Mouse (Mus musculus): ENCODE data around the gene Klk1b1. TPM values are rescaled to one million over a fixed set of nuclear protein-coding genes. Genes with fewer than 3 reads are reported as not detected.

The Klk1b1 gene
- polyA plus RNA-seq, 1 experiment from 2014 or later, result not detected

- no peak for ATAC-seq
- no peak overlapping the region for H3K9ac ChIP-seq (replicated peaks)
- H3K36me3 ChIP-seq, result no peaks in the 10 kb centered on the region
- H3K9me3 ChIP-seq, result no peaks in the 10 kb centered on the region
- no peak overlapping the region for H3K4me3 ChIP-seq (replicated peaks)
- no peak overlapping the region for H3K4me2 ChIP-seq (replicated peaks)
- H3K27me3 ChIP-seq, result no peaks in the 10 kb centered on the region
- no peak overlapping the region for H3K27ac ChIP-seq
- no peaks in the 10 kb centered on the region for H3K4me1 ChIP-seq (replicated peaks)
- 91% methylated on average over 5 of the region's 5 CpGs for WGBS
Measured at GRCm38 (mm10) chr7:44015071-44015470, 48.5 kb downstream of the Klk1b1 start.

Other genes starting within 250 kb of the Klk1b1 start
- gene Klk12, start 197.9 kb upstream of the Klk1b1 start, polyA plus RNA-seq (2015; fragmentation: Nextera tagmentation; extraction: Ambion mirVana), result not detected in 2 replicates
- not detected in 2 replicates for gene Klk11, start 192.1 kb upstream of the Klk1b1 start, polyA plus RNA-seq (2015; fragmentation: Nextera tagmentation; extraction: Ambion mirVana)
- gene Klk10, start 185.7 kb upstream of the Klk1b1 start, polyA plus RNA-seq (2015; fragmentation: Nextera tagmentation; extraction: Ambion mirVana), result not detected in 2 replicates
- gene Klk9, start 174.9 kb upstream of the Klk1b1 start, polyA plus RNA-seq (2015; fragmentation: Nextera tagmentation; extraction: Ambion mirVana), result 0.13 and 0.20 TPM in 2 replicates
- 4.5 and 4.9 TPM in 2 replicates for gene Klk8, start 169.2 kb upstream of the Klk1b1 start, polyA plus RNA-seq (2015; fragmentation: Nextera tagmentation; extraction: Ambion mirVana)
- gene Klk7, start 155.5 kb upstream of the Klk1b1 start, polyA plus RNA-seq (2015; fragmentation: Nextera tagmentation; extraction: Ambion mirVana), result not detected in 2 replicates
- gene Klk6, start 142.3 kb upstream of the Klk1b1 start, polyA plus RNA-seq (2015; fragmentation: Nextera tagmentation; extraction: Ambion mirVana), result not detected in 2 replicates
- not detected in 2 replicates for gene Klk5, start 124.8 kb upstream of the Klk1b1 start, polyA plus RNA-seq (2015; fragmentation: Nextera tagmentation; extraction: Ambion mirVana)
- gene Klk4, start 85.6 kb upstream of the Klk1b1 start, polyA plus RNA-seq (2015; fragmentation: Nextera tagmentation; extraction: Ambion mirVana), result not detected in 2 replicates
- gene Klk15, start 33.0 kb upstream of the Klk1b1 start, polyA plus RNA-seq (2015; fragmentation: Nextera tagmentation; extraction: Ambion mirVana), result not detected in 2 replicates
- gene Klk1b8, start 16.1 kb upstream of the Klk1b1 start, polyA plus RNA-seq (2015; fragmentation: Nextera tagmentation; extraction: Ambion mirVana), result not detected in 2 replicates
- not detected in 2 replicates for gene Klk1b9, start 9.3 kb downstream of the Klk1b1 start, polyA plus RNA-seq (2015; fragmentation: Nextera tagmentation; extraction: Ambion mirVana)
- gene Klk1b11, start 29.1 kb downstream of the Klk1b1 start, polyA plus RNA-seq (2015; fragmentation: Nextera tagmentation; extraction: Ambion mirVana), result not detected in 2 replicates
- not detected in 2 replicates for gene Klk1b26, start 45.4 kb downstream of the Klk1b1 start, polyA plus RNA-seq (2015; fragmentation: Nextera tagmentation; extraction: Ambion mirVana)
- not detected in 2 replicates for gene Klk1b27, start 85.5 kb downstream of the Klk1b1 start, polyA plus RNA-seq (2015; fragmentation: Nextera tagmentation; extraction: Ambion mirVana)
- not detected in 2 replicates for gene Klk1b21, start 135.6 kb downstream of the Klk1b1 start, polyA plus RNA-seq (2015; fragmentation: Nextera tagmentation; extraction: Ambion mirVana)
- gene Klk1b22, start 145.9 kb downstream of the Klk1b1 start, polyA plus RNA-seq (2015; fragmentation: Nextera tagmentation; extraction: Ambion mirVana), result not detected in 2 replicates
- gene Klk1b16, start 170.0 kb downstream of the Klk1b1 start, polyA plus RNA-seq (2015; fragmentation: Nextera tagmentation; extraction: Ambion mirVana), result not detected in 2 replicates
- gene Klk1b24, start 221.5 kb downstream of the Klk1b1 start, polyA plus RNA-seq (2015; fragmentation: Nextera tagmentation; extraction: Ambion mirVana), result not detected in 2 replicates
- gene Klk1b3, start 231.4 kb downstream of the Klk1b1 start, polyA plus RNA-seq (2015; fragmentation: Nextera tagmentation; extraction: Ambion mirVana), result not detected in 2 replicates
- not detected in 2 replicates for gene Klk1b4, start 240.7 kb downstream of the Klk1b1 start, polyA plus RNA-seq (2015; fragmentation: Nextera tagmentation; extraction: Ambion mirVana)
- not detected in 2 replicates for gene Klk1b5, start 249.2 kb downstream of the Klk1b1 start, polyA plus RNA-seq (2015; fragmentation: Nextera tagmentation; extraction: Ambion mirVana)

Measured in midbrain, embryonic 13.5 days (tissue).